Mouse (Mus musculus): ENCODE results near the gene Fcamr.

Gene Fcamr

GRCm38 (mm10) chr1:130800602-130801001, at the start of gene Fcamr:
Fcamr (plus strand) TSS chr1:130800902.
- no peak for DNase-seq (ENCODE audit: low spot score)

- no peak for DNase-seq (ENCODE audit: low spot score)
These were observed 41.0 kb upstream of the Fcamr start for GRCm38 (mm10) chr1:130759689-130760088.

DNA sequence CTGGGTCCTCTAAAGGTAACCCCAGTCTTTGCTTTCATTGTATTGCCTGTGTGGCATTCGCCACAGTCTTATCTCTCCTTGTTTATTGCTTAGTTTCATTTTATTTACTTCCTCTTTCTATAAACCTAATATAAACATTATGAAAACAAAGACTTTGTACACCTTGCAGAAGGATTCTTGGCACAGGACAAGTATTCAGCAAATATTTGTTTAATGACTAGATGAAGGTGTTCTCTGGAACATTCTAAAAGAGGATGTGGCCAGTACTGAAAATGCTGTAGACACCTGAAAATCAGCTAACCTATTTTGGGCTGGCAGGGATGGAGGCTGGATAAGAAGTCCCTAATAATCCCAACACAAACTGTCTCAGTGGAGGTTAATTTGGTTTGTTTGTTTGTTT, 39.1 kb upstream of the Fcamr start:
- no peak for DNase-seq (ENCODE audit: low spot score)

DNA sequence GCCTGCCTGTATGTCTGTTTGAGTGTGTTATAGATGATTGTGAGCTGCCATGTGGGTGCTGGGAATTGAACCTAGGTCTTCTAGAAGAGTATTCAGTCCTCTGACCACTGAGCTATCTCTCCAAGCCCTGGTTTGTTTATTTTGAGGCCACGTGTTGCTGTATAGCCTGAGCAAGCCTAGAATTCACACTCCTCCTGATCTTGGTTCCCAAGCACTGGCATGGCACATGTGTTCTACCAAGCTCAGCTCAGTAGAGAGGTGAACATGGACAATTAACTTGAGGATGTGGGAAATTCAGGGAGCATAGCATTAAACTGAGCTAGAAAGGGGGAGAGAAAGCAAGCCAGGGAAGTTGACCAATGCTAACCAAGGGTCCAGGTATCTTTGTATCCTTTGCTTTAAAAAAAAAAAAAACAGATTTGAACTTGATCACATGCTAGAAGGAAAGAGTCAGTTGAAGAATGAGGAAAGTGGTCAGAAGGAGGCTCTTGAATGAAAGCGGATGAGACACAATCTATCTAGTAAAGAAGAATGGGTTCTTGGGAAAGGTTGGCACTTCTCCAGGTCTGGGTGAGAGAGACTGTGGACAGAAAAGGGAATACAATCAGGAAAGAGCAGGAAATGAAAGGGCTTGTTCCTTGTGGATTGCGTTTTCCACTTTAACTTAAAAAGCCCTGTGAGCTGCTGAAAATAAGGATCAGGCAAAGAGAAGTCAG, 38.5 kb upstream of the Fcamr start:
- DNase-seq (ENCODE audit: low spot score): no peak

DNA sequence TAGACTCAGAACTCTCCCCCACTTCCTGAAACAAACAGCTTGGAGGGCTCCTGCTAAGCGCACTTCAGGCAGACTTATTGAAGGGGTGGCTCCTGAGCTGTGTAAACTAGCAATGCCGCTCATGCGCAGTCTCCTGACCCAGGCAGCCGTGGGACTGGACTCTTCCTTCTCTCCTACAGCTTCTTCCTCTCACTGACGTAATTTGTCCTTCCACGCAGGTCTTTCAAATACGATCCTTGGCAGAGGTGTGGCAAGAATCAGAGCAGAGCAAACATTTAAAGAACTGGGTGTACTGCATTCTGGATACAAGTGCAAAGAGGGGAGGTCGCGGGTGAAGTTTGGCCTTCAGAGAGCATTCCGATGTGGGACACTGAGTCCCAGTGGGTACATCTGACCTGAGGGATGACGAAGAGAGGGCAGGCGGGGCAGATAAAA, 36.7 kb upstream of the Fcamr start:
- DNase-seq (ENCODE audit: low spot score): no peak

- DNase-seq (ENCODE audit: low spot score): peak; percentile 29
These were observed 33.6 kb upstream of the Fcamr start for GRCm38 (mm10) chr1:130767066-130767465.

DNA sequence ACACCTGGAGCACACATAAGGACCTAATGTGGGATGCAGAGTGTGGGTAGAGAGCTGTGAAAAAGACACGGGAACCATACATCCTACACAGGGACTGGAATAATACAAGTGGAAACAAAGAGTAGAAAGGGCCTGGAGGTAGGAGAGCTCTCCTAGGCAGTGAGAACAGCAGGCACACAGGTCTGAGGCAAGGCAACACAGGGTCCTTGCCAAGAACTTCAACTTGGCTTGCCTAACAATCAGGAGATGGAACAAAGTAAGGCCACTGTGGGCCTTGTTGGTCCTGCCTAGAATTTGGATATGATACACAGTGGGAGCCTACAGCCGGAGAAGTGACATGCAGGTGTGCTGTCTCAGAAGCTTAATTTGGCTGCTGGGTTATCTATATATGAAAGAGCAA, 30.8 kb upstream of the Fcamr start:
- no peak for DNase-seq (ENCODE audit: low spot score)

- no peak for DNase-seq (ENCODE audit: low spot score)
These were observed 30.2 kb upstream of the Fcamr start for GRCm38 (mm10) chr1:130770487-130770886.

DNA sequence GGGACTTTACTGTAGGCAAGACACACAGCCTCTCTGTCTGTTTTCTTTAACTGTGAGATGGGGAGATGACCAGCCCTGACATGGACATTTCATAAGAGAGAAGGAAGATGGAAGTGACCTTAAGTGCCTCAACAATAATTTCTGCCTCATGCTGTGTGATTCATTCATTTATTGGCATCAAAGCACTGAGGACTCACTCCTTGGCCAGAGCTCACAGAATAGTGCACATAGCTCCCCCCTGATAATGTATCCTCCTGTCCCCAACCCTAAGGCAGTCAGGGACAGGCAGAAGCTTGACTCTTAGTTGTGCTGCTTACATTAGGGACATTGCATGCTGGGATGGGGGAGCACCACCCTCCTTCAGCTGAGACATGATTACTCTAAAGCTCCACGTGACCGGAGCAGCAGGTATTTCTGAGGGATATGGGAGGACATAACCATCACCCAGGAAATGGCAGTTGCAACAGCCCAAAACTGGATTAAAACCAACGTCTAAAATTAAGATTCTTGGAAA, 29.7 kb upstream of the Fcamr start:
- DNase-seq (ENCODE audit: low spot score): no peak

GRCm38 (mm10) chr1:130775234-130775633, 25.5 kb upstream of the Fcamr start:
- no peak for DNase-seq (ENCODE audit: low spot score)

DNA sequence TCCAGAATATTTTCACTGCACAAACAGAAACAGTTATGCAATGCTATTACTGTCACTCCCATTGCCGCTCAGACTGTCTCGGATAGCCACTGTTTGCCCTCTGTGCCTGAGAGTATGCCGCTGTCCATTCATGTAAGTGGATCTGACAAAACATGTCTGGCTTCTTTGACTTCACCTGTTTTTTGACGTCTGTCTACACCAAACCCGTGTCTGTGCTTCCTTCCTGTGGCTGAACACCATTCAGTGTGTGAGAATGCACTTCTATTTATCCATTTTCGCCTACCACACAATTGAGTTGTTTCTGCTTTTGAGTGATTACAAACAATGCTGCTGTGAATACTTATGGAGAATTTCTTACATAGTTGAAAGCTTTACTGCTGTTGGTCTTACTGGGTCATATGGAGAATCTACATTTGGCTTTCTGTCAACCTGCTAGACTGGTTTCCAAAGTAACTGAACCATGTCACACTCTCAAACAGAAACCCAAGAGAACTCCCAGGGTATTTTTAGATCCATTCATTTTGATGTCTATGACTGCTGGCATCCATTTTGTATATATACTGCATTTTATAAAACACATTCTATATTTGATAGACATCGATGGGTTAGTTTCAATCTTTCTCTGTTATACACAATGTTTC, 24.9 kb upstream of the Fcamr start:
- no peak for DNase-seq (ENCODE audit: low spot score)

- DNase-seq (ENCODE audit: low spot score): no peak
These were observed 24.1 kb upstream of the Fcamr start for GRCm38 (mm10) chr1:130776645-130777044.

- no peak for DNase-seq (ENCODE audit: low spot score)
These were observed 20.8 kb upstream of the Fcamr start for GRCm38 (mm10) chr1:130779867-130780266.

DNA sequence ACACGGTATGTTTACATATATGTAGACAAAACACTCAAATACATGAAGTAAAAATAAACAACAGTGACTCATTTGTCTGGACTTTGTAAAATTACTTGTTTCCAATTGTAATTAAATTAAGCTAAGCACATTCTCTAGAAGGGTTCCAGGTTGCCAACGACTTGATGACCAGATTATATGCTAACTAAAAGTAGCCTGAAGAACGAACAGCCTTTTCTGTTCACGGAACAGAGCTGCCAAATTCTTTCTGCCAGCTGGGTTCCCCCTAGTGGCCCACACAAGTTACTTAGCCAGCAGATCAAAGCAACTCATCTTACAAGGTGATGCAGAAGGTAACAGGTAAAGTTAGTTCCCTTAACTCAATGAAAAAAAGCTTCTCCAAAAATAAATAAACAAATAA, 16.6 kb upstream of the Fcamr start:
- DNase-seq (ENCODE audit: low spot score): no peak

- DNase-seq (ENCODE audit: low spot score): no peak
These were observed 13.7 kb upstream of the Fcamr start for GRCm38 (mm10) chr1:130787001-130787400.

- no peak for DNase-seq (ENCODE audit: low spot score)
These were observed 10.9 kb upstream of the Fcamr start for GRCm38 (mm10) chr1:130789512-130790451.

DNA sequence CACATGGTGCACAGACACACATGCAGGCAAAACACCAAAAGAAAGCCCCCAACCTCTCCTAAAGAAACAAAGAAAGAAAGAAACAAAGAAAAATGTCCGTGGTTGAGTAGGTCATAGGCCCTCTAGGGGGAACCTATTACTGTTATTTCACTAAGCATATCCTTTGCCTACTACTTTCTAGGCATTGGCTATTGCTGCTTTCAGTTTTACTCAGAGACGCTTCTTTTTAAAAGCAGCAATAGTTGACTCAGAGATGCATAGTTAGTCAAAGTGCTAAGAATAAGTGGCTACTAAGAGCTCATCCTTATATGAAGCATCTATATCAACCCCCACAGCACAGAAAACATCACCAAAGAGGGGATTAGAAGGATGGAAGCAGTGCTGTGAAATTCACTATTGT, 5.4 kb upstream of the Fcamr start:
- no peak for DNase-seq (ENCODE audit: low spot score)

DNA sequence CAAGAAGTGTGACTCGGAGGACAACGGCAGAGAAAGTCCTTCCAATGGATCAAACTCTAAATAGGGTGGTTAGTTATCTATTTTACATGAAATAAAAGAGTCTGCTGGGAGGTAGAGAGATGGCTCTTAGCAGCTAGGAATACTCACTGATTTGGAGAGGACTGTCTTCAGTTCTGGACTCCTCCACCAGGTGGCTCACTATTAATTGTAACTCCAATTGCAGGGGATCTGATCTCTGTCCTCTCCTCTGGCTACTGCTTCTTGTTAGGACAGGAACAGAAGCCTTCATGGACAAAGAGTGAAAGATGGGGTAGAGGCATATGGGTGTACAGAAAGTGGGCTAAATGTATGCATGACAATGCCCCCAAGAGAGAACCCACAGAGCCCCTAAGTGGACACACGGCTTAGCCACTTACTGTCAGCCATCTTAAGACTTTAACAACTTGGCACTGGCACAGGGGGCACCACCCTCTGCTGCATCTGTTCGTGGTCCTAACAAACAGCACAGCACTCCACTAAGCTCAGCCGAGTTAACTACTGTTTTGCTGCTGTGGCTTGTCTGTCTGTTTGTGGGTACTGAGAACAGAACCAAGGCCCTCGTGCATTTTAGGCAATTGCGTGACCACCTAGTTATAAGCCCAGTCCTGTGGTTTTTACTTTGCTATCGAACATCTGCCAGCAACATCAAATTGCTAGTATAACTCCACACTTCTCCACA, 3.6 kb upstream of the Fcamr start:
- no peak for DNase-seq (ENCODE audit: low spot score)

- DNase-seq (ENCODE audit: low spot score): no peak
These were observed 2.7 kb upstream of the Fcamr start for GRCm38 (mm10) chr1:130798037-130798436.

GRCm38 (mm10) chr1:130798551-130798950, 2.2 kb upstream of the Fcamr start:
- DNase-seq (ENCODE audit: low spot score): no peak

DNA sequence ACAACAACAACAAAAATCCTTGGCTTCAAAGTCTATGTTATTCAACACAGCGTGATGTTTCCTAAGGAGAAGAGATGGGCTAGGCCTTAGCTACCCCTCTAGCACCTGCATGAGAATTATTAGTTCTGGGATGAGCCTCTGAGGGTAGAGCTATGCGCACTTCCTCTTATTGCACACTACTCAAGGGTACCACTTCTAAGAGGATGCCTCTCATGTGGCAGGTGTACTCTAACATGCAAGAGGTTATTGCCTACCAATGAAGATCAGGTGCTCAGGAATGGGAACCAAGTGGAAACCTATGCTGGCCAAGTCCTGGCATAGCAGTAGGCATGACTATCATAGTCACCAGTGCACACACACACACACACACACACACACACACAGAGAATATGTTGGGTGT, 1.3 kb upstream of the Fcamr start:
- no peak for DNase-seq (ENCODE audit: low spot score)

DNA sequence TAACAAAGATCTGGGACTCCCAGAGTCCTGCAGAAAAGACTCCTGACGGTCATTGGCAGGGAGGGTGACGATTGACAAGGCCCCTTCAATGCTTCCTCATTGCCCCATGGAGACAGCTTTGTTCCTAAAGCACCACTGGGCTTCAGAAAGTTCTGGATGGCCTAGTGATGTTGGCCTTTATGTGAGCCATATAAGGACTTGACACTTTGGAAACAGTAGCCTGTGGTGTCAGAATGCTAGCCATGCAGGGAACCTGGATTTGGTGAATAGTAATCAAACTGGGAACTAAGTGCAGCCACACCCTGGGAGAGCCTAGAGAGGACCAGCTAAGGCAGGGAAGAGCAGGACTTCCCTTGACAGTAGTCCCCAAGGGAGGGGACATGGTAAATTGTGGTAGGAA, 809 bp downstream of the Fcamr start:
- no peak for DNase-seq (ENCODE audit: low spot score)
